ENCODE assay signal across 24 mouse cellular contexts in the genomic region with DNA sequence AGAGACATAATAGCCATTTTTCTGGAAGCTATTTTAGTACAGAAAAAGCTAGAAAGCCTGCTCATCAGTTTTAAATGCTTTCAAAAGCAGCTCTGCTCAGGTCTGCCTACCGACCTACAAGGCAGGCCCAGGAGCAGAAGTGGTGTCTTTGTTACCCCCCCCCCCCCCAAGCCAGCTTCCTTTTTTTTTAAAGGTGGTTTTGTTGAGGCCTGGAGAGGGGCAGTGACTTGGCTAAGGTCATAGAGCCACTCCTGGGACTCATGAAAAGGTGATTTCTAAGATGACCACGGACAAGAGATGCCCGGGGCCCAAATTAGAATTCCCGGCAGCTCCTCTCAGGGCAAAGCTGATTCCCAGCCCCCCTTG. TPM values are rescaled to one million over a fixed set of nuclear protein-coding genes. Genes with fewer than 3 reads are reported as not detected.
"Had no signal": no experiment of that assay in that cellular context is flagged by ENCODE, and none has a peak within 500 bp of the region (broad histone marks: within the 10 kb centered on the region; RNA-seq: fewer than 3 reads in every experiment).

No protein-coding gene starts in this region.

- H3K4me3 ChIP-seq: gastrocnemius, adult 2 months; heart, adult 2 months; heart, embryonic 13.5 days; heart, embryonic 15.5 days; hindbrain, embryonic 13.5 days; hindbrain, embryonic 15.5 days; layer of hippocampus, adult 2 months; limb, embryonic 13.5 days; limb, embryonic 15.5 days had no signal

- DNase-seq: gastrocnemius, adult 2 months; gastrocnemius, postnatal 10 days; gastrocnemius, postnatal 25 days; heart, adult 11 months; heart, adult 2 months; heart, postnatal 14 days; heart, postnatal 36 days; kidney, adult 18-20 months; kidney, adult 8-10 months; kidney, postnatal 10 days; kidney, postnatal 25 days; kidney, postnatal 4 days; layer of hippocampus, postnatal 36 days; left cerebral cortex, postnatal 4 days had no signal

- H3K9ac ChIP-seq: heart, embryonic 13.5 days; heart, embryonic 15.5 days; hindbrain, embryonic 13.5 days; hindbrain, embryonic 15.5 days; limb, embryonic 13.5 days; limb, embryonic 15.5 days had no signal

- H3K27ac ChIP-seq: gastrocnemius, adult 2 months; heart, adult 2 months; heart, embryonic 13.5 days; heart, embryonic 15.5 days; hindbrain, embryonic 15.5 days; hindbrain, postnatal 0 days; layer of hippocampus, adult 2 months; limb, embryonic 13.5 days; limb, embryonic 15.5 days had no signal

- H3K27me3 ChIP-seq: heart, embryonic 13.5 days; heart, embryonic 15.5 days; hindbrain, embryonic 13.5 days; hindbrain, embryonic 15.5 days; limb, embryonic 15.5 days had no signal

- H3K4me1 ChIP-seq: heart, embryonic 15.5 days; hindbrain, embryonic 15.5 days; limb, embryonic 13.5 days had no signal

- H3K9me3 ChIP-seq: heart, embryonic 13.5 days; heart, embryonic 15.5 days; hindbrain, embryonic 13.5 days; hindbrain, embryonic 15.5 days; limb, embryonic 13.5 days; limb, embryonic 15.5 days had no signal

- ATAC-seq: hindbrain, postnatal 0 days had no signal

- H3K36me3 ChIP-seq: heart, embryonic 13.5 days; heart, embryonic 15.5 days; hindbrain, embryonic 13.5 days; hindbrain, embryonic 15.5 days; limb, embryonic 13.5 days; limb, embryonic 15.5 days had no signal

- H3K4me2 ChIP-seq: heart, embryonic 11.5 days; heart, embryonic 13.5 days; heart, embryonic 15.5 days; hindbrain, embryonic 13.5 days; hindbrain, embryonic 15.5 days; limb, embryonic 13.5 days; limb, embryonic 15.5 days had no signal

RNA-seq across cellular contexts. Expression of a gene that starts 59.1 kb away (rescaled TPM):
- total RNA-seq: hematopoietic stem cell, adult 5-6 weeks had no signal
